Mouse (Mus musculus) midbrain, embryonic 16.5 days (tissue): ENCODE data around the gene Il21r. TPM values are rescaled to one million over a fixed set of nuclear protein-coding genes. Genes with fewer than 3 reads are reported as not detected.

Experiments
- ATAC-seq: fragments of 200-750 bp; cut with Nextera tagmentation; 2 replicates; pipeline ENCODE4 v1.8.0; 2017; ENCODE audit warnings: moderate TSS enrichment
- H3K27ac ChIP-seq: fragments of 300-500 bp; sonication (generic); 2 replicates; pipeline ENCODE4 v1.5.1; 2014; ENCODE audit warnings: mild to moderate bottlenecking, low read length, mixed read lengths
- H3K27me3 ChIP-seq: fragments of 300-500 bp; sonication (generic); 2 replicates; pipeline ENCODE4 v1.6.1; 2014; ENCODE audit warnings: low read depth, low read length, mixed read lengths; ENCODE audit not compliant: control insufficient read depth, insufficient read depth
- H3K36me3 ChIP-seq: fragments of 300-500 bp; sonication (generic); 2 replicates; pipeline ENCODE4 v1.6.1; 2014; ENCODE audit warnings: mild to moderate bottlenecking, low read length, moderate library complexity, mixed read lengths; ENCODE audit not compliant: control insufficient read depth, insufficient read depth
- H3K4me1 ChIP-seq: fragments of 300-500 bp; sonication (generic); 2 replicates; pipeline ENCODE4 v1.6.1; 2014; ENCODE audit warnings: mild to moderate bottlenecking, low read length, mixed read lengths; ENCODE audit not compliant: control insufficient read depth, insufficient read depth
- H3K4me2 ChIP-seq: fragments of 300-500 bp; sonication (generic); 2 replicates; pipeline ENCODE4 v1.6.1; 2014; ENCODE audit warnings: mild to moderate bottlenecking, low read length, mixed read lengths
- H3K4me3 ChIP-seq: fragments of 300-500 bp; sonication (generic); 2 replicates; pipeline ENCODE4 v1.5.1; 2014; ENCODE audit warnings: low read depth, mild to moderate bottlenecking, low read length, moderate library complexity, mixed read lengths
- H3K9ac ChIP-seq: fragments of 300-500 bp; sonication (generic); 2 replicates; pipeline ENCODE4 v1.6.1; 2014; ENCODE audit warnings: low read depth, low read length, mixed read lengths
- H3K9me3 ChIP-seq: fragments of 300-500 bp; sonication (generic); replicated peaks from 2 replicates; pipeline ENCODE4 v1.6.1; 2014; ENCODE audit warnings: mild to moderate bottlenecking, low read length, mixed read lengths; ENCODE audit not compliant: control insufficient read depth, poor library complexity, severe bottlenecking
- WGBS: fragments of 180-500 bp; shearing (Covaris S2); extraction: QIAGEN DNeasy Blood & Tissue Kit; methylation state at CpG from one replicate; pipeline ENCODE4 v1.1.7; 2014; 5-methylcytosine and 5-hydroxymethylcytosine counted together
- polyA plus RNA-seq: library from polyadenylated mRNA; unstranded; fragments of >200 nt; fragmentation: Nextera tagmentation; extraction: Ambion mirVana; gene quantifications from 2 replicates; pipeline ENCODE4 v1.2.1, GENCODE M21; 2015

The Il21r gene
- polyA plus RNA-seq, 1 experiment from 2014 or later = 0.28 TPM

GRCm38 (mm10) chr7:125604362-125605319 is 1.4 kb downstream of the Il21r start:
- no peak overlapping the region for H3K4me2 ChIP-seq
- 87% methylated on average over 12 of the region's 12 CpGs for WGBS

DNA sequence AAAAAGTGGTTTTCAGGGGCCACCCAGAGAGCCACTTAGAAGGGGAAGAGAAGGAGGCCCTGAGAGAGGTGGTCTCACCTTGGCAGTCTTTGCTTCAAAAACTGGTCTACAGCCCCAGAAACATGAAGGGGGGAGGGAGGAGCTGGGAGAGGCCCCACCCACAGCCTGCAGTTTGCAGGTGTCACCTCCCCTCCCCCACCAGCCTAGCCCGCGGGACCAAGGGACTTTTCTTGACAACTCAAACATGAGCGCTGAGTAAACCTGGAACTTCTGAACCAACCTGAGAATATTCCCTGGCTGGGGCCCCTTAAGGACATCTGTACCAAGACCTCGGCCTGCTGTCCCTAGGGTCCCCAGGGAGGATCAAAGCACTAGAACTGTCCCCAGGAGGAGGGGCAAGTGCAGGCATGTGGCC is 2.5 kb downstream of the Il21r start:
- ATAC-seq = no peak
- no peaks in the 10 kb centered on the region for H3K4me1 ChIP-seq
- 73% methylated on average over 4 of the region's 4 CpGs for WGBS

More at GRCm38 (mm10) chr7:125604362-125605319, 1.4 kb downstream of the Il21r start:
- ATAC-seq = no peak
- H3K4me1 ChIP-seq = no peaks in the 10 kb centered on the region
- H3K27ac ChIP-seq = no peak overlapping the region
- no peaks in the 10 kb centered on the region; the same call in 1 of the 2 replicates for H3K27me3 ChIP-seq
- H3K4me3 ChIP-seq = no peak overlapping the region
- no peak overlapping the region for H3K9ac ChIP-seq
- H3K9me3 ChIP-seq = no peaks in the 10 kb centered on the region
- H3K36me3 ChIP-seq = no peaks in the 10 kb centered on the region

GRCm38 (mm10) chr7:125606265-125607164 is 3.3 kb downstream of the Il21r start:
- WGBS = 74% methylated on average over 2 of the region's 2 CpGs
- Histone ChIP-seq H3K4me2 (no peak overlapping the region), H3K9me3 (no peaks in the 10 kb centered on the region), H3K27me3 (no peaks in the 10 kb centered on the region), H3K4me3 (no peak overlapping the region), H3K36me3 (no peaks in the 10 kb centered on the region), H3K27ac (no peak overlapping the region), H3K4me1 (no peaks in the 10 kb centered on the region), H3K9ac (no peak overlapping the region)
- no peak for ATAC-seq

More for the DNA sequence above, 2.5 kb downstream of the Il21r start:
- no peaks in the 10 kb centered on the region for H3K36me3 ChIP-seq
- no peak overlapping the region for H3K27ac ChIP-seq
- no peaks in the 10 kb centered on the region for H3K9me3 ChIP-seq
- no peak overlapping the region for H3K4me2 ChIP-seq
- no peaks in the 10 kb centered on the region; the same call in 1 of the 2 replicates for H3K27me3 ChIP-seq
- H3K4me3 ChIP-seq = no peak overlapping the region
- no peak overlapping the region for H3K9ac ChIP-seq

DNA sequence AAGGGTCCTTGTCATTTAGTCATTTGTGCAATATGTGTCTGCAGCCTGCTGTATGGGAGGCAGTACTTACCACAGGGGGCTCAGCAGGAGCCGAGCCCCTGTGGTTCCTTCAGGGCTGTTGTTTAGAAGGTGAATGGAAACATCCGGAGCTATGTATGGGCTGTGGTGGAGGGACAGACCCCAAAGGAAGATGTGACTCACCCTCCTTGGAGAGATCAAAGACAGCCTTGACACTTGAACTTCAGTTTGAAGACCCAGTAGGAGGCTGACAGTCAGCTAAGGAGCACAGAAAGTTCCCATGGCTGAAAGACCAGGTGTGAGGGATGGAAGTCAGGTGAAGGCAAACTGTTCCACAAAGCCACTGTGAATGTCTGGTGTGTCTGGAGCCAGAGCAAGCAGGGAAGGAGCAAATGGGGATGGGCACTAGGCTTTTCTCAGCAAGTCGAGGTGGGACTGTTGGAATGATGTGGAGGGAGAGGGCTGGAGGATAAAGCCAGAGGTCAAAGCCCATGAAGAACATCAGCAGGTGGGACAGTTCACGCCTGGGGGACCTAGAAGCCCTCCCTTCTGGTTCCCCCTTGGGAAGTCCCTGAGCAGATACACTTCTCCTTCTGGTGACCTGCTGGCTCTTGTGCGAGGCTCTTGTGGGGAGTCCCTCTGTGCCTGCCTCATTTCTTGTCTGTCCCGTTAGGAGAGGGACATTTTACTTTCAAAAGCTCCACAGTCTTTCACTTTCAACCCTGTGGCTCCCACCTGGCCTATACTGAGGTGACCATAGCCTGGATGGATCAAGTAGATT is 4.4 kb downstream of the Il21r start:
- no peak for ATAC-seq
- Histone ChIP-seq H3K4me1 (no peaks in the 10 kb centered on the region), H3K4me3 (no peak overlapping the region), H3K9me3 (no peaks in the 10 kb centered on the region), H3K27me3 (no peaks in the 10 kb centered on the region), H3K27ac (no peak overlapping the region), H3K9ac (no peak overlapping the region), H3K36me3 (no peaks in the 10 kb centered on the region), H3K4me2 (no peak overlapping the region)
- WGBS = 65% methylated on average over 6 of the region's 6 CpGs

GRCm38 (mm10) chr7:125608183-125608688 is 5.0 kb downstream of the Il21r start:
- Histone ChIP-seq H3K9ac (no peak overlapping the region), H3K4me3 (no peak overlapping the region), H3K36me3 (no peaks in the 10 kb centered on the region), H3K4me2 (no peak overlapping the region), H3K27me3 (no peaks in the 10 kb centered on the region), H3K4me1 (no peaks in the 10 kb centered on the region), H3K27ac (no peak overlapping the region), H3K9me3 (no peaks in the 10 kb centered on the region)
- ATAC-seq = no peak
- WGBS = 93% methylated on average over 4 of the region's 4 CpGs

GRCm38 (mm10) chr7:125613579-125613978 is 10.3 kb downstream of the Il21r start:
- no peak overlapping the region for H3K9ac ChIP-seq
- no peaks in the 10 kb centered on the region for H3K36me3 ChIP-seq
- H3K4me3 ChIP-seq = no peak overlapping the region
- H3K27me3 ChIP-seq = no peaks in the 10 kb centered on the region
- no peak overlapping the region for H3K27ac ChIP-seq
- H3K4me2 ChIP-seq = no peak overlapping the region
- no peak for ATAC-seq
- WGBS = 85% methylated on average over 5 of the region's 5 CpGs
- H3K4me1 ChIP-seq = no peaks in the 10 kb centered on the region
- H3K9me3 ChIP-seq = no peaks in the 10 kb centered on the region

DNA sequence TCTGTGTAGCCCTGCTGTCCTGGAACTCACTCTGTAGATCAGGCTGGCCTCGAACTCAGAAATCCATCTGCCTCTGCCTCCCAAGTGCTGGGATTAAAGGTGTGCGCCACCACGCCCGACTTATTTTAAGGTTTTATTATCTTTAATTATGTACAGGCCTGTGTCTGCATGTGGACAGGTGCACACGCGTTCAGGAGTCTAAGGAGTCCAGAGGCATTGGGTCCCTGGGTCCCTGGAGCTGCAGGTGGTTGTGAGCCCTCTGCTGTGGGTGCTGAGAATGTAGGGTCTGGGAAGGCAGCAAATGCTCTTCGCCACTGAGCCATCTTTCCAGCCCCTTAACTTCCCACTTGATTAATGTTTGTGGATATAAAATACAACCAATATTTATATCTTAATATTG is 12.2 kb downstream of the Il21r start:
- Histone ChIP-seq H3K4me1 (no peaks in the 10 kb centered on the region), H3K27ac (no peak overlapping the region), H3K9me3 (no peaks in the 10 kb centered on the region), H3K9ac (no peak overlapping the region), H3K4me2 (no peak overlapping the region), H3K36me3 (no peaks in the 10 kb centered on the region), H3K4me3 (no peak overlapping the region), H3K27me3 (no peaks in the 10 kb centered on the region)
- ATAC-seq = no peak
- 94% methylated on average over 7 of the region's 7 CpGs for WGBS

GRCm38 (mm10) chr7:125618016-125618415 is 14.8 kb downstream of the Il21r start:
- Histone ChIP-seq H3K36me3 (no peaks in the 10 kb centered on the region), H3K4me1 (no peaks in the 10 kb centered on the region), H3K4me3 (no peak overlapping the region), H3K9me3 (no peaks in the 10 kb centered on the region), H3K4me2 (no peak overlapping the region), H3K9ac (no peak overlapping the region), H3K27me3 (no peaks in the 10 kb centered on the region), H3K27ac (no peak overlapping the region)
- WGBS = 83% methylated on average over 7 of the region's 7 CpGs
- no peak for ATAC-seq
